ENCODE assay signal across 9 mouse cellular contexts in the genomic region with DNA sequence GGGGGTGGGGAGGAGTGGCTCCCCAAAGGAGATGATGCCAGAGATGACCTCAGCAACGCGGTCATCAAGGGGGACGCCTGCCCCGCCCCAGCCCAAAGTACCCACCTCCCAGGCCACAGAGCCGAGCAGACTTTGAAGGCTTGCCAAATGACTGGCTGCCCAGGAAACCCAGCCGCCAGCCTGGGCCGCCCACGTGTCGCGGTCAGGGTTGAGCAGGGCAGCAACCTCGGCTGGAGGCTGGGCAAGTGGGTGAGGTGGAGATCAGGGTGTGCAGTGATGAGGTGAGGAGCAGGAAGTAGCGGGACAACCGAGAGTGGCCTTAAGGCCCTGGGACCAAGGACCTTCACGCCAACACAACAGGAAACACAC. TPM values are rescaled to one million over a fixed set of nuclear protein-coding genes. Genes with fewer than 3 reads are reported as not detected.
DNase-seq lines count a peak whose midpoint lies in the region; ATAC-seq lines count a peak whose summit lies in the region.
"Had no signal": no experiment of that assay in that cellular context is flagged by ENCODE, and none has a peak within 500 bp of the region (broad histone marks: within the 10 kb centered on the region; RNA-seq: fewer than 3 reads in every experiment).

No protein-coding gene starts in this region.

- H3K9ac ChIP-seq in stomach, embryonic 16.5 days (ENCODE audit: low read length) = no peak overlapping the region

- peaks cover 47% of the 10 kb centered on the region for H3K4me1 ChIP-seq in stomach, embryonic 16.5 days (ENCODE audit: control insufficient read depth, insufficient read depth, low read length)

- WGBS in stomach, embryonic 16.5 days = 65% methylated on average over 14 of the region's 14 CpGs

- no peak overlapping the region for H3K4me3 ChIP-seq in stomach, embryonic 16.5 days (replicated peaks; ENCODE audit: low read length)

- H3K36me3 ChIP-seq in stomach, embryonic 16.5 days (ENCODE audit: control insufficient read depth, insufficient read depth, low read length) = peaks cover 2% of the 10 kb centered on the region; the same call in 1 of the 2 replicates

- no peak overlapping the region for H3K4me2 ChIP-seq in stomach, embryonic 16.5 days (ENCODE audit: low read depth, low read length)

- H3K9me3 ChIP-seq in stomach, embryonic 16.5 days (replicated peaks; ENCODE audit: control insufficient read depth, low read length) = no peaks in the 10 kb centered on the region

- no peaks in the 10 kb centered on the region for H3K27me3 ChIP-seq in stomach, embryonic 16.5 days (ENCODE audit: control insufficient read depth, insufficient read depth, low read length)

- no peak for ATAC-seq in stomach, embryonic 16.5 days (ENCODE audit: insufficient read depth, low FRiP score)

- peak; percentile 66 to 70 for DNase-seq in right cerebral cortex, postnatal 10 days (ENCODE audit: low spot score in 2 of 2)
- no peak for DNase-seq in right cerebral cortex, postnatal 36 days (ENCODE audit: low spot score in 2 of 2)
- DNase-seq in adrenal gland, postnatal 36 days = peak; percentile 92 to 94
- DNase-seq in heart, adult 18-20 months = peak; percentile 76 to 84
- peak; percentile 88 for DNase-seq in kidney, adult 9 months
- peak; percentile 73 for DNase-seq in lung, postnatal 36 days
- no peak for DNase-seq in spleen, adult 12 weeks (ENCODE audit: low spot score)

- peak overlapping the region; percentile 68 for H3K27ac ChIP-seq in stomach, embryonic 16.5 days (ENCODE audit: low read length)
- H3K27ac ChIP-seq: macrophage had no signal

RNA-seq across cellular contexts. Expression of gene Gtf2ird1, which starts 19.1 kb away (rescaled TPM):
- 10 to 100 TPM; 44.4 to 59.1 TPM for total RNA-seq in adrenal gland, postnatal 36 days (2021)
- 10 to 100 TPM; 18.2 to 20.5 TPM for total RNA-seq in heart, adult 18-20 months (2021)
- 70.5 and 75.0 TPM in 2 replicates for polyA plus RNA-seq in stomach, embryonic 16.5 days (2015; fragmentation: Nextera tagmentation; extraction: Ambion mirVana)

Comparison
In these comparisons a context has a peak if more than half of its experiments do, and no peak if none do; other contexts are left out.
1. DNase-seq: peak in right cerebral cortex, postnatal 10 days (2 of 2), adrenal gland, postnatal 36 days (2 of 2), heart, adult 18-20 months (2 of 2), kidney, adult 9 months (single experiment) and lung, postnatal 36 days (single experiment); none in right cerebral cortex, postnatal 36 days (0 of 2) and spleen, adult 12 weeks (single experiment).